In the genomic region with DNA sequence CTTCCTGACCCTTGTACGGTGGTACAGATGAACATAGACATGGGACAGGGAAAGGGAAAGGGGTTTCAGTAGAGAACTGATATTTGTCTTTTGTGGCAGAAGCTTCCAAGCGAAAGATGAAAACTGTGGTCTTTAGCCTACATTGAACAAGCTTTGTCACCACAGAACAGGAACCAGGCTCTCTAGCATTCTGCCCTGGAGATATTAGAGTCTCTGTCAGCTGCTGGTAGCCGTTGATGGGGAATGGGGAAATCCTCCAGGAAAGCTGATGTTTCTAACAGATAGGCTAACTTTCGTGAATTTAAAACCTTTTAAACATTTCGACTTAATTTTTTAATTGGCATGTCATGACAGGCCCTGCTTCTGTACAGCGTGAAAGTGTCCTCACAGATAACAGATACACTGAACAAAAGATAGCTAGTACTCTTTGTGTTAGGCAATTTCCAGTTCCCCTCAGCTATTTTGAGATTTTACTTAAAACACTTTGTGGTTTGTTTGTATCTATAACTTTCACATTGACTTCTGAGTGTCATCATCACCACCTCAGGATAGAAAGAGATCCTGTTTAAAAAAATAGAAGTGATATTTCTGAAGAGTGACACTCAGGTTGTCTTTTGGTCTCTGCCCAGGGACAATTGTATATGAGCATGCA, we compare ENCODE assay signal across 12 mouse cellular contexts. TPM values are rescaled to one million over a fixed set of nuclear protein-coding genes. Genes with fewer than 3 reads are reported as not detected.
DNase-seq lines count a peak whose midpoint lies in the region; ATAC-seq and TF ChIP-seq lines count a peak whose summit lies in the region.
"Had no signal": no experiment of that assay in that cellular context is flagged by ENCODE, and none has a peak within 500 bp of the region (broad histone marks: within the 10 kb centered on the region; RNA-seq: fewer than 3 reads in every experiment).

No protein-coding gene starts in this region.

- no peaks in the 10 kb centered on the region for H3K27me3 ChIP-seq in heart, postnatal 0 days (ENCODE audit: control insufficient read depth, insufficient read depth, low read length)
- no peaks in the 10 kb centered on the region for H3K27me3 ChIP-seq in CH12.LX (replicated peaks)
- 0 out of 2 replicates have a peak, but pooled peaks cover 3% of the 10 kb centered on the region for H3K27me3 ChIP-seq in intestine, embryonic 15.5 days (replicated peaks)
- H3K27me3 ChIP-seq in myocyte (ENCODE audit: control insufficient read depth, insufficient read depth, insufficient read length) = no peaks in the 10 kb centered on the region
- peaks cover 54% of the 10 kb centered on the region for H3K27me3 ChIP-seq in forebrain, embryonic 12.5 days

- H3K36me3 ChIP-seq in heart, postnatal 0 days (replicated peaks; ENCODE audit: control insufficient read depth, insufficient read depth, low read length) = no peaks in the 10 kb centered on the region
- H3K36me3 ChIP-seq in CH12.LX (replicated peaks in 1 of 2; ENCODE audit: control insufficient read depth in 1 of 2, insufficient read depth in 1 of 2, low read length in 1 of 2) (no peaks in the 10 kb centered on the region), myocyte (ENCODE audit: control insufficient read depth, insufficient read depth) (no peaks in the 10 kb centered on the region)
- H3K36me3 ChIP-seq in intestine, embryonic 15.5 days = no peaks in the 10 kb centered on the region
- H3K36me3 ChIP-seq in forebrain, embryonic 12.5 days (replicated peaks) = no peaks in the 10 kb centered on the region
- H3K36me3 ChIP-seq: midbrain, embryonic 10.5 days had no signal

- no peaks in the 10 kb centered on the region for H3K9me3 ChIP-seq in heart, postnatal 0 days (replicated peaks; ENCODE audit: control insufficient read depth, low read length)
- no peaks in the 10 kb centered on the region for H3K9me3 ChIP-seq in CH12.LX (replicated peaks; ENCODE audit: low read length)
- H3K9me3 ChIP-seq in intestine, embryonic 15.5 days = no peaks in the 10 kb centered on the region
- no peaks in the 10 kb centered on the region for H3K9me3 ChIP-seq in forebrain, embryonic 12.5 days
- H3K9me3 ChIP-seq: midbrain, embryonic 10.5 days had no signal

- no peak for TF ChIP-seq CTCF in heart, postnatal 0 days (IDR thresholded peaks at IDR 0.05; ENCODE audit: low read depth)
- TF ChIP-seq CTCF in CH12.LX (conservative IDR thresholded peaks at IDR 0.05 in 1 of 2, IDR thresholded peaks at IDR 0.05 in 1 of 2; ENCODE audit: low read depth in 2 of 2, low read length in 2 of 2) = no peak

- H3K4me2 ChIP-seq in heart, postnatal 0 days (ENCODE audit: low read depth, low read length) = peak overlapping the region; percentile 74
- H3K4me2 ChIP-seq in CH12.LX (ENCODE audit: insufficient read depth, low read depth, poor library complexity, severe bottlenecking) (peak overlapping the region; percentile 72), myocyte (ENCODE audit: low read depth) (peak overlapping the region; percentile 67)
- H3K4me2 ChIP-seq in intestine, embryonic 15.5 days (replicated peaks) = no peak overlapping the region
- no peak overlapping the region for H3K4me2 ChIP-seq in forebrain, embryonic 12.5 days

- peak overlapping the region; percentile 31 for H3ac ChIP-seq in myocyte (ENCODE audit: control insufficient read depth, insufficient read length)

- H3K4me1 ChIP-seq in heart, postnatal 0 days (ENCODE audit: control insufficient read depth, insufficient read depth) = 0 out of 2 replicates have a peak, but pooled peaks cover 4% of the 10 kb centered on the region
- H3K4me1 ChIP-seq in CH12.LX (ENCODE audit: control insufficient read depth in 1 of 2, insufficient read depth in 2 of 2) = peaks cover 13 to 51% of the 10 kb centered on the region in 2 experiments
- peaks cover 11% of the 10 kb centered on the region; the same call in 1 of the 2 replicates for H3K4me1 ChIP-seq in intestine, embryonic 15.5 days (replicated peaks)
- peaks cover 5% of the 10 kb centered on the region; the same call in 1 of the 2 replicates for H3K4me1 ChIP-seq in forebrain, embryonic 12.5 days

- TF ChIP-seq RAD21 in CH12.LX (IDR thresholded peaks at IDR 0.05; ENCODE audit: low read depth, low read length) = no peak; the same call in 1 of the 2 replicates

- TF ChIP-seq EP300 in heart, postnatal 0 days (IDR thresholded peaks at IDR 0.05; ENCODE audit: low read depth) = no peak
- TF ChIP-seq EP300 in CH12.LX (IDR thresholded peaks at IDR 0.05; ENCODE audit: low read length) = peak; percentile 41; the same call in 1 of the 2 replicates

- no peak for TF ChIP-seq POLR2A in CH12.LX (IDR thresholded peaks at IDR 0.05; ENCODE audit: low read depth, low read length)
- no peak for TF ChIP-seq POLR2A in myocyte (IDR thresholded peaks at IDR 0.05; ENCODE audit: insufficient read length, low read depth)

- no peak overlapping the region for H3K27ac ChIP-seq in heart, postnatal 0 days (ENCODE audit: low read depth)
- H3K27ac ChIP-seq in CH12.LX (ENCODE audit: insufficient read depth, low read depth) = no peak overlapping the region
- no peak overlapping the region for H3K27ac ChIP-seq in intestine, embryonic 15.5 days
- no peak overlapping the region for H3K27ac ChIP-seq in forebrain, embryonic 12.5 days

- in situ Hi-C loops in CH12.LX (cut with MboI; ENCODE audit: low pct_ligation_motif_present, low pct_unique_long_range_greater_than_20kb, low sequenced_read_pairs) = no loop called here

- H3K9ac ChIP-seq in heart, postnatal 0 days (replicated peaks; ENCODE audit: low read depth, low read length) = no peak overlapping the region
- H3K9ac ChIP-seq in CH12.LX (ENCODE audit: insufficient read depth, low read depth) = no peak overlapping the region
- no peak overlapping the region for H3K9ac ChIP-seq in intestine, embryonic 15.5 days
- H3K9ac ChIP-seq in forebrain, embryonic 12.5 days = no peak overlapping the region

- no peak for ATAC-seq in heart, postnatal 0 days (ENCODE audit: insufficient read depth, low read depth)
- no peak for ATAC-seq in intestine, embryonic 15.5 days
- no peak for ATAC-seq in forebrain, embryonic 12.5 days (ENCODE audit: low FRiP score)

- dilution Hi-C loops in CH12.LX (cut with MboI; ENCODE audit: extremely low pct_ligation_motif_present, extremely low pct_unique_long_range_greater_than_20kb, low sequenced_read_pairs) = no loop called here

- H3K79me2 ChIP-seq in CH12.LX (replicated peaks; ENCODE audit: control insufficient read depth, extremely low read depth, insufficient read depth, poor library complexity, severe bottlenecking) (no peaks in the 10 kb centered on the region), myocyte (ENCODE audit: control insufficient read depth, insufficient read depth) (peaks cover 35% of the 10 kb centered on the region)

- DNase-seq in heart, postnatal 0 days (ENCODE audit: low spot score) = no peak
- no peak for DNase-seq in heart, adult 11 months
- no peak for DNase-seq in CH12.LX (ENCODE audit: extremely low read depth)
- no peak for DNase-seq in cerebellum, adult 18-20 months
- DNase-seq in cerebellum, adult 11 months = no peak
- DNase-seq: adrenal gland, postnatal 10 days; kidney, postnatal 4 days; spleen, adult 18-20 months had no signal

- WGBS in heart, postnatal 0 days = 63% methylated on average over 6 of the region's 6 CpGs
- WGBS in intestine, embryonic 15.5 days = 69% methylated on average over 6 of the region's 6 CpGs
- WGBS in forebrain, embryonic 12.5 days = 64% methylated on average over 6 of the region's 6 CpGs

- peak overlapping the region; percentile 51; the same call in 1 of the 2 replicates for H3K4me3 ChIP-seq in heart, postnatal 0 days (ENCODE audit: low read depth, low read length)
- peak overlapping the region in 1 of 3 experiments; percentile 68 for H3K4me3 ChIP-seq in CH12.LX (replicated peaks in 1 of 3; ENCODE audit: low read depth in 2 of 3, low read length in 2 of 3, poor library complexity in 1 of 3)
- 0 out of 2 replicates have a peak overlapping the region, but pooled peaks have one; percentile 55 for H3K4me3 ChIP-seq in intestine, embryonic 15.5 days (replicated peaks)
- H3K4me3 ChIP-seq in myocyte = peak overlapping the region; percentile 46
- no peak overlapping the region for H3K4me3 ChIP-seq in forebrain, embryonic 12.5 days (replicated peaks)

TF ChIP-seq in CH12.LX, 34 proteins besides CTCF, POLR2A, EP300 and RAD21 (continues in another document):
- TF ChIP-seq USF1 (IDR thresholded peaks at IDR 0.05; ENCODE audit: low read depth, low read length) (no peak), SIN3A (IDR thresholded peaks at IDR 0.05; ENCODE audit: low read length) (no peak)

TF ChIP-seq in myocyte, 11 proteins besides CTCF, POLR2A, EP300 and RAD21 (continues in another document):
- no peak for TF ChIP-seq TCF12 (IDR thresholded peaks at IDR 0.05; ENCODE audit: insufficient read depth, poor library complexity, severe bottlenecking)

RNA-seq across cellular contexts. Expression of a gene that starts 1.4 kb away (rescaled TPM):
- total RNA-seq in heart, postnatal 0 days (2014; rRNA removed; ENCODE audit: low replicate concordance) = 5.2 and 16.4 TPM in 2 replicates
- 1.6 and 1.7 TPM in 2 replicates for polyA plus RNA-seq in heart, postnatal 0 days (2015; fragmentation: Nextera tagmentation; extraction: Ambion mirVana)
- total RNA-seq in CH12.LX (2012; rRNA removed) (1.8 and 3.0 TPM in 2 replicates), CH12.LX (2014; rRNA removed) (2.9 and 3.2 TPM in 2 replicates)
- polyA plus RNA-seq in CH12.LX (2012; ENCODE audit: insufficient read length, low read depth) (9.5 and 11.0 TPM in 2 replicates), myocyte (2012; fragmentation: generic; extraction: Trizol) (25.0 TPM)
- polyA plus RNA-seq in intestine, embryonic 15.5 days (2015; fragmentation: Nextera tagmentation; extraction: Ambion mirVana) = 5.0 and 5.5 TPM in 2 replicates
- polyA plus RNA-seq in forebrain, embryonic 12.5 days (2016; fragmentation: Nextera tagmentation; extraction: Ambion mirVana) = 1.6 and 1.8 TPM in 2 replicates

RNA-seq across cellular contexts. Expression of a gene that starts 58.7 kb away (rescaled TPM):
- total RNA-seq in heart, postnatal 0 days (2014; rRNA removed; ENCODE audit: low replicate concordance) = 758 and 991 TPM in 2 replicates
- polyA plus RNA-seq in heart, postnatal 0 days (2015; fragmentation: Nextera tagmentation; extraction: Ambion mirVana) = 1,182 and 1,364 TPM in 2 replicates
- 49.6 and 55.9 TPM in 2 replicates for total RNA-seq in CH12.LX (2012; rRNA removed)
- 39.4 and 42.8 TPM in 2 replicates for total RNA-seq in CH12.LX (2014; rRNA removed)
- 83.0 and 93.3 TPM in 2 replicates for polyA plus RNA-seq in CH12.LX (2012; ENCODE audit: insufficient read length, low read depth)
- polyA plus RNA-seq in intestine, embryonic 15.5 days (2015; fragmentation: Nextera tagmentation; extraction: Ambion mirVana) = 4.3 and 6.4 TPM in 2 replicates
- polyA plus RNA-seq in myocyte (2012; fragmentation: generic; extraction: Trizol) = 5,062 TPM
- polyA plus RNA-seq in forebrain, embryonic 12.5 days (2016; fragmentation: Nextera tagmentation; extraction: Ambion mirVana) = 1.4 and 2.0 TPM in 2 replicates

RNA-seq across cellular contexts. Expression of a gene that starts 58.7 kb away (rescaled TPM):
- total RNA-seq in heart, postnatal 0 days (2014; rRNA removed; ENCODE audit: low replicate concordance) = 16.6 and 18.3 TPM in 2 replicates
- polyA plus RNA-seq in heart, postnatal 0 days (2015; fragmentation: Nextera tagmentation; extraction: Ambion mirVana) = 19.6 and 20.5 TPM in 2 replicates
- total RNA-seq in CH12.LX (2012; rRNA removed) (34.0 and 38.7 TPM in 2 replicates), CH12.LX (2014; rRNA removed) (86.8 and 93.5 TPM in 2 replicates)
- polyA plus RNA-seq in CH12.LX (2012; ENCODE audit: insufficient read length, low read depth) (68.0 and 71.9 TPM in 2 replicates), myocyte (2012; fragmentation: generic; extraction: Trizol) (9.2 TPM)
- 31.2 and 33.8 TPM in 2 replicates for polyA plus RNA-seq in intestine, embryonic 15.5 days (2015; fragmentation: Nextera tagmentation; extraction: Ambion mirVana)
- 52.6 and 53.7 TPM in 2 replicates for polyA plus RNA-seq in forebrain, embryonic 12.5 days (2016; fragmentation: Nextera tagmentation; extraction: Ambion mirVana)

Comparison
In these comparisons a context has a peak if more than half of its experiments do, and no peak if none do; other contexts are left out.
1. H3K4me2 ChIP-seq: peak in heart, postnatal 0 days (single experiment), CH12.LX (single experiment) and myocyte (single experiment); none in intestine, embryonic 15.5 days (single experiment) and forebrain, embryonic 12.5 days (single experiment).
2. RNA of a gene that starts 58.7 kb away (polyA plus RNA-seq): 5,062 TPM in myocyte (single experiment) and 1,182 to 1,364 TPM in heart, postnatal 0 days; 83.0 to 93.3 TPM in CH12.LX, 4.3 to 6.4 TPM in intestine, embryonic 15.5 days and 1.4 to 2.0 TPM in forebrain, embryonic 12.5 days; every median in the first group is over 10 times any median in the second.